Mouse (Mus musculus): ENCODE results near the gene Vrk3. TPM values are rescaled to one million over a fixed set of nuclear protein-coding genes. Genes with fewer than 3 reads are reported as not detected.

Vrk3 gene
- 105 and 111 TPM in 2 replicates for polyA plus RNA-seq (2012; rRNA removed)

- TF ChIP-seq POLR2A (IDR thresholded peaks at IDR 0.05; ENCODE audit: control insufficient read depth, extremely low read depth, insufficient read depth, low read length, poor library complexity) = peak; percentile 61
- peak; percentile 60; the same call in 1 of the 2 replicates for TF ChIP-seq CTCF (IDR thresholded peaks at IDR 0.05; ENCODE audit: borderline replicate concordance, control insufficient read depth, extremely low read depth, insufficient read depth, low read length, poor library complexity)
- H3K36me3 ChIP-seq (ENCODE audit: control insufficient read depth, insufficient read depth, low read length) = peaks cover 9% of the 10 kb centered on the region; the same call in 1 of the 2 replicates
- H3K27ac ChIP-seq (ENCODE audit: control insufficient read depth, insufficient read depth, low read length) = peak within 1 kb of the TSS; percentile 81
- H3K27me3 ChIP-seq (ENCODE audit: control insufficient read depth, insufficient read depth, low read length) = no peaks in the 10 kb centered on the region
- peak; percentile 88 for DNase-seq
- WGBS = 1% methylated on average over 44 of the region's 44 CpGs
- peaks cover 9% of the 10 kb centered on the region for H3K4me1 ChIP-seq (replicated peaks; ENCODE audit: control insufficient read depth, insufficient read depth, low read length)
- H3K4me3 ChIP-seq (ENCODE audit: control insufficient read depth, insufficient read depth, low read length) = peak within 1 kb of the TSS; percentile 74
Measured at GRCm38 (mm10) chr7:44748101-44749044, at the start of gene Vrk3. Vrk3 (plus strand) TSS chr7:44748413.

GRCm38 (mm10) chr7:44701921-44702320 is 46.3 kb upstream of the Vrk3 start:
- DNase-seq = no peak
- Histone ChIP-seq H3K27me3 (ENCODE audit: control insufficient read depth, insufficient read depth, low read length) (no peaks in the 10 kb centered on the region), H3K4me1 (replicated peaks; ENCODE audit: control insufficient read depth, insufficient read depth, low read length) (no peaks in the 10 kb centered on the region; the same call in 1 of the 2 replicates), H3K4me3 (ENCODE audit: control insufficient read depth, insufficient read depth, low read length) (no peak overlapping the region), H3K36me3 (ENCODE audit: control insufficient read depth, insufficient read depth, low read length) (no peaks in the 10 kb centered on the region), H3K27ac (ENCODE audit: control insufficient read depth, insufficient read depth, low read length) (no peak overlapping the region)
- TF ChIP-seq POLR2A (IDR thresholded peaks at IDR 0.05; ENCODE audit: control insufficient read depth, extremely low read depth, insufficient read depth, low read length, poor library complexity) (no peak), CTCF (IDR thresholded peaks at IDR 0.05; ENCODE audit: borderline replicate concordance, control insufficient read depth, extremely low read depth, insufficient read depth, low read length, poor library complexity) (0 out of 2 replicates have a peak, but pooled peaks have one; percentile 19)
- 24% methylated on average over 6 of the region's 6 CpGs for WGBS

- no peak for DNase-seq
- TF ChIP-seq CTCF (IDR thresholded peaks at IDR 0.05; ENCODE audit: borderline replicate concordance, control insufficient read depth, extremely low read depth, insufficient read depth, low read length, poor library complexity) (no peak), POLR2A (IDR thresholded peaks at IDR 0.05; ENCODE audit: control insufficient read depth, extremely low read depth, insufficient read depth, low read length, poor library complexity) (no peak)
- Histone ChIP-seq H3K4me1 (replicated peaks; ENCODE audit: control insufficient read depth, insufficient read depth, low read length) (no peaks in the 10 kb centered on the region), H3K36me3 (ENCODE audit: control insufficient read depth, insufficient read depth, low read length) (no peaks in the 10 kb centered on the region), H3K4me3 (ENCODE audit: control insufficient read depth, insufficient read depth, low read length) (no peak overlapping the region), H3K27me3 (ENCODE audit: control insufficient read depth, insufficient read depth, low read length) (no peaks in the 10 kb centered on the region), H3K27ac (ENCODE audit: control insufficient read depth, insufficient read depth, low read length) (no peak overlapping the region)
- WGBS = 89% methylated on average over 8 of the region's 8 CpGs
Measured at GRCm38 (mm10) chr7:44702985-44703384, 45.2 kb upstream of the Vrk3 start.

GRCm38 (mm10) chr7:44704363-44704762 is 43.9 kb upstream of the Vrk3 start:
- DNase-seq = peak; percentile 11
- no peaks in the 10 kb centered on the region for H3K36me3 ChIP-seq (ENCODE audit: control insufficient read depth, insufficient read depth, low read length)
- H3K4me3 ChIP-seq (ENCODE audit: control insufficient read depth, insufficient read depth, low read length) = no peak overlapping the region
- WGBS = 64% methylated on average over 3 of the region's 3 CpGs
- H3K4me1 ChIP-seq (replicated peaks; ENCODE audit: control insufficient read depth, insufficient read depth, low read length) = no peaks in the 10 kb centered on the region
- no peaks in the 10 kb centered on the region for H3K27me3 ChIP-seq (ENCODE audit: control insufficient read depth, insufficient read depth, low read length)
- TF ChIP-seq CTCF (IDR thresholded peaks at IDR 0.05; ENCODE audit: borderline replicate concordance, control insufficient read depth, extremely low read depth, insufficient read depth, low read length, poor library complexity) (no peak), POLR2A (IDR thresholded peaks at IDR 0.05; ENCODE audit: control insufficient read depth, extremely low read depth, insufficient read depth, low read length, poor library complexity) (no peak)
- H3K27ac ChIP-seq (ENCODE audit: control insufficient read depth, insufficient read depth, low read length) = no peak overlapping the region

- H3K36me3 ChIP-seq (ENCODE audit: control insufficient read depth, insufficient read depth, low read length) = no peaks in the 10 kb centered on the region
- 94% methylated on average over 4 of the region's 4 CpGs for WGBS
- no peak overlapping the region for H3K27ac ChIP-seq (ENCODE audit: control insufficient read depth, insufficient read depth, low read length)
- no peaks in the 10 kb centered on the region for H3K4me1 ChIP-seq (replicated peaks; ENCODE audit: control insufficient read depth, insufficient read depth, low read length)
- no peaks in the 10 kb centered on the region for H3K27me3 ChIP-seq (ENCODE audit: control insufficient read depth, insufficient read depth, low read length)
- no peak for TF ChIP-seq CTCF (IDR thresholded peaks at IDR 0.05; ENCODE audit: borderline replicate concordance, control insufficient read depth, extremely low read depth, insufficient read depth, low read length, poor library complexity)
- no peak for TF ChIP-seq POLR2A (IDR thresholded peaks at IDR 0.05; ENCODE audit: control insufficient read depth, extremely low read depth, insufficient read depth, low read length, poor library complexity)
- no peak overlapping the region for H3K4me3 ChIP-seq (ENCODE audit: control insufficient read depth, insufficient read depth, low read length)
- no peak for DNase-seq
Measured at GRCm38 (mm10) chr7:44705086-44705485, 43.1 kb upstream of the Vrk3 start.

GRCm38 (mm10) chr7:44706322-44706721 is 41.9 kb upstream of the Vrk3 start:
- no peak overlapping the region for H3K27ac ChIP-seq (ENCODE audit: control insufficient read depth, insufficient read depth, low read length)
- DNase-seq = no peak
- no peaks in the 10 kb centered on the region for H3K36me3 ChIP-seq (ENCODE audit: control insufficient read depth, insufficient read depth, low read length)
- no peaks in the 10 kb centered on the region for H3K4me1 ChIP-seq (replicated peaks; ENCODE audit: control insufficient read depth, insufficient read depth, low read length)
- no peak for TF ChIP-seq POLR2A (IDR thresholded peaks at IDR 0.05; ENCODE audit: control insufficient read depth, extremely low read depth, insufficient read depth, low read length, poor library complexity)
- TF ChIP-seq CTCF (IDR thresholded peaks at IDR 0.05; ENCODE audit: borderline replicate concordance, control insufficient read depth, extremely low read depth, insufficient read depth, low read length, poor library complexity) = no peak
- no peak overlapping the region for H3K4me3 ChIP-seq (ENCODE audit: control insufficient read depth, insufficient read depth, low read length)
- H3K27me3 ChIP-seq (ENCODE audit: control insufficient read depth, insufficient read depth, low read length) = no peaks in the 10 kb centered on the region

Data from thymus, adult 2 months (tissue).